Mouse (Mus musculus) right cerebral cortex, postnatal 4 days (tissue): ENCODE results near the gene Gps2.
"Not testable (repeated sequence)": the region's sequence is repeated elsewhere in the genome, so short reads cannot be mapped to it uniquely, and the experiment has no call there.

Source experiments
- DNase-seq: peaks from one replicate; pipeline ENCODE4 v3.0.0-alpha.2; 2022

The Gps2 gene

GRCm38 (mm10) chr11:69938401-69938979 is 24.8 kb downstream of the Gps2 start:
- DNase-seq: no peak

GRCm38 (mm10) chr11:69939181-69939580 is 25.5 kb downstream of the Gps2 start:
- DNase-seq: no peak

- DNase-seq: no peak
Observed at GRCm38 (mm10) chr11:69939731-69940130, 26.0 kb downstream of the Gps2 start.

GRCm38 (mm10) chr11:69940962-69941361 is 27.3 kb downstream of the Gps2 start:
- no peak for DNase-seq

GRCm38 (mm10) chr11:69945216-69945615 is 31.5 kb downstream of the Gps2 start:
- no peak for DNase-seq

- no peak for DNase-seq
Observed at GRCm38 (mm10) chr11:69945997-69946891, 32.6 kb downstream of the Gps2 start.

- DNase-seq: peak; percentile 23
Observed at GRCm38 (mm10) chr11:69947337-69948065, 33.8 kb downstream of the Gps2 start.

- peak; percentile 89 for DNase-seq
Observed at GRCm38 (mm10) chr11:69948066-69948762, 34.5 kb downstream of the Gps2 start, which contains the start of gene Slc2a4. Gene Slc2a4 (minus strand): TSS chr11:69948188.

- peak; percentile 80 for DNase-seq
Observed at GRCm38 (mm10) chr11:69948763-69949150, 35.1 kb downstream of the Gps2 start.

- no peak for DNase-seq
Observed at GRCm38 (mm10) chr11:69950807-69951459, 37.2 kb downstream of the Gps2 start.

GRCm38 (mm10) chr11:69952274-69952673 is 38.6 kb downstream of the Gps2 start:
- DNase-seq: no peak

GRCm38 (mm10) chr11:69953267-69953915 is 39.7 kb downstream of the Gps2 start:
- DNase-seq: no peak

- not testable (repeated sequence) for DNase-seq
Observed at GRCm38 (mm10) chr11:69955618-69956017, 41.9 kb downstream of the Gps2 start.

- DNase-seq: no peak
Observed at GRCm38 (mm10) chr11:69956218-69956617, 42.5 kb downstream of the Gps2 start.

- no peak for DNase-seq
Observed at GRCm38 (mm10) chr11:69960616-69961015, 46.9 kb downstream of the Gps2 start.

GRCm38 (mm10) chr11:69961841-69962240 is 48.2 kb downstream of the Gps2 start:
- DNase-seq: no peak

GRCm38 (mm10) chr11:69964650-69965270 is 51.1 kb downstream of the Gps2 start, which contains the start of gene Cldn7:
Gene Cldn7 (plus strand): TSS chr11:69964779.
- DNase-seq: no peak

- no peak for DNase-seq
Observed at GRCm38 (mm10) chr11:69965271-69966005, 51.8 kb downstream of the Gps2 start.
